Mouse (Mus musculus) spleen, adult 18-20 months (tissue): Measurements from ENCODE around the gene Slc16a14.

ENCODE experiments used
- DNase-seq, 2 experiments: peaks; one replicate each; pipeline ENCODE4 v3.0.0; 2022; ENCODE audit warnings: mixed read lengths in 2 of 2

Slc16a14 gene

GRCm38 (mm10) chr1:84910177-84910804, 24.6 kb downstream of the Slc16a14 start:
- DNase-seq, result no peak

- no peak for DNase-seq
Measured at GRCm38 (mm10) chr1:84904467-84904866, 30.5 kb downstream of the Slc16a14 start.

GRCm38 (mm10) chr1:84899156-84899555, 35.8 kb downstream of the Slc16a14 start:
- DNase-seq, result no peak

DNA sequence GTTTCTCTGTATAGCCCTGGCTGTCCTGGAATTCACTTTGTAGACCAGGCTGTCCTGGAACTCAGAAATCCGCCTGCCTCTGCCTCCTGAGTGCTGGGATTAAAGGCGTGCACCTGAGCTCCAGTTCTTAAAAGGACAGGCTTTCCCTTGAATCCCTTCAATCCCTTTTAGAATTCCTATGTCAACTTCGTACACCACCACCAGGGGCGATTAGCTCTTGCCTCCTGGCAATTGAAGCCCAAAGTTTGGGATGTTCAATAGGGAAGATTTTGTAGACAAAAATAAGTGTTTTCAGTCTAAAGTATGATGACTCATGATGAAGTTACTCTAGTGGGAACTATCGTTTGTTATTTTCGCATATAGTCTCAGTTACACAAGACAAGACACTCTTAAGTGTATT, 37.6 kb downstream of the Slc16a14 start:
- DNase-seq, result no peak

DNA sequence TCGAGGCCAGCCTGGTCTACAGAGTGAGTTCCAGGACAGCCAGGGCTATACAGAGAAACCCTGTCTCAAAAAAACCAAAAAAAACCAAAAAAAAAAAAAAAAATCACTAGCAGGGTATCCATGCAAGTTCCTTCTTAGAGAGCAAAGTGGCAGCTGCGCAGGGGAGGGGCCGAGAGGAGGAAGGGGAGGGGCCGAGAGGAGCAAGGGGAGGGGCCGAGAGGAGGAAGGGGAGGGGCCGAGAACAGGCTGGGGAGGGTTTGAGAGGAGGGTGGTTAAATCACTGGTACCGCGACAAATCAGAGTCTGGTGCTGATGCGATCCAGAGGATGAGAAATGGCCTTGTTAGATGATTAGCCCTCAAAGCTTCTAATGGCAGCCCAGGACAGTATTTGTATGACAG, 43.2 kb downstream of the Slc16a14 start:
- no peak for DNase-seq

- DNase-seq, result no peak
Measured at GRCm38 (mm10) chr1:84890503-84890902, 44.4 kb downstream of the Slc16a14 start.

GRCm38 (mm10) chr1:84890005-84890393, 44.9 kb downstream of the Slc16a14 start:
- no peak for DNase-seq

DNA sequence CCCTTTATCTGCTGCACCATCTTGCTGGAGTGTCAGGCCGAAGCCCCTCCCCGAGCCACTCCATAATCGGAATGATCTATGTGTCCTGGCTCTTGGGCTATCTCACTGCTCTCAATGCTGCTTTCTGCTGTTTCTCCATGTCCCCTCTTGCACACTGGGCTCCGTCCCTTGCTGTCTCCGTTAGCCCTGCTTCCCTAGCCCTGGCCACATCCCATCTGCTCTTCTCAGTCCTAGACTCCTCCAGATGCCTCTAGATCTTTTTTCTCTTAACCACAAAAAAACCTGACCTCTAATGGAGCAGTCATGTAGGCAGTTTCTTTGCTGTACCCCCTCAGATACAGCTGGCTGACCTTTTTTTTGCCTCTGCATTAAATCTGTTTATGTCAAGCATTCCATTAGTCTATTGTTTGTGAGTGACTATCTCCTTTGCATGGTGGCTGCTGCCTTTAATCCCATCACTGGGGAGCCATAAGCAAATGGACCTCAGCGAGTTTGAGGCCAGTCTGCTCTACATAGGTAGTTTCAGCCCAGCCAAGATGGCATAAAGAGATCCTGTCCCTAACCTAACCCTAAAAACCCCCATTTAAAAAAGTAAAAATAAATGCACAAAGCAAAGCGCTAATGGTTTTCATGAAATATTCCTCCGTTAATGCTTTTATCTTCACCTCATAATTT, 45.5 kb downstream of the Slc16a14 start:
- no peak for DNase-seq

DNA sequence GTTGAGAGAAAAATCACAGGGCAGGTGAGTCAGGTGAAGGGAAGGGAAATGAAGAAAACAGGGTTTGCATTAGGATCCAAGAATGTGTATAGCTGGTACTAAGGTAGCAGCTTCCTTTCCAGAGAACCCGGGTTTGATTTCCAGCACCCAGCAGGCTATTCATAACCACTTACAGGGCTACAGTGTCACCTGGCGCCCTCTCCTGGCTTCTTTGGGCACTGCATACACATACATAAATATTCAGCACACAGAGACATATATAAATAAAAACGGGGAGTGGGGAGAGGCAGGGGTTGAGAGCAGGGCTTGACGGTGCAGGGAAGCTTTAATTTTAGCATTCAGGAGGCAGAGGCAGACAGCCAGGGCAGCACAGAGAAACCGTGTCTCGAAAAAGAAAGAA, 49.0 kb downstream of the Slc16a14 start:
- DNase-seq, result no peak

- no peak for DNase-seq
Measured at GRCm38 (mm10) chr1:84885174-84885573, 49.8 kb downstream of the Slc16a14 start.

DNA sequence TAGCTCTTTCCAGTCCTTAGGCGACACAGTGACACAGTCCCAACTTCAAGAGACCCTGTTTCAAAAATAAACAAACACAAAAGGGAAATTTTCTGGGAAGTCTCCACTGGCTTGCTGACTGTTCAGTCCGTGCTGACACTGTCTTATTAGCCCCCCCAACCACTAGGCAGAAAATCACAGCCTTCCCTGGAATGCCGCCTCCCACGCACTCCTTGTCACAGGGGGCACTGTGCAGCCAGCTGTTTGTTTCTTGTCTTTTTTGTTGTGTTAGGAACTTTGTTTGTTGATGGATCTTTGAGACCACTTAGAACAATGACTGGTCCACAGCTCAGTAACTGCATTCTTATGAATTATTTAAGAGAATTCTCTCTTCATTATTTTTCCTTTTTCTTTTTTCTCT, 51.0 kb downstream of the Slc16a14 start:
- no peak for DNase-seq

- no peak for DNase-seq
Measured at GRCm38 (mm10) chr1:84882937-84883336, 52.0 kb downstream of the Slc16a14 start.

DNA sequence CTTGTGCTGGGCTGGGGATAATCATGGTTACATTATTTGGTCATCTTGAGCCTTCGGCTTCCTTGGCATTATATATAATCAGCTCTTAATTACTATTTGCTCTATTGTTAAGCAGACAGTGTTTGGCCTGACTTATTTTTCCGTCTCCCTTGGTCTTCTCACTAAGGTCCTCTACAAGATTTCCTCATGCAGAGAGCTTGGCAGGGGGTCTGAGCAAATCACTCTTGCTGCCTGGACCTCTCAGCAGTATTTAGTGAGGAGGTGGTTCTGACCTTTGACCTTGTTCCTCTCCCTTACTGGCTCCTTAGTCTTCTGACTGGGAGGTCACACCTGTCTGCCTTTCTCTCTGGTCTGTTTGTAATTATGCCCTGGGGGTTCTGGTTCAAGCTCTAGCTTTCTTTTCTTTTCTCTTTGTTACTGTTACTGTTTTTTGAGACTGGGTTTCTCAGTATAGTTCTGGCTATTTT, 52.8 kb downstream of the Slc16a14 start:
- DNase-seq, result no peak

DNA sequence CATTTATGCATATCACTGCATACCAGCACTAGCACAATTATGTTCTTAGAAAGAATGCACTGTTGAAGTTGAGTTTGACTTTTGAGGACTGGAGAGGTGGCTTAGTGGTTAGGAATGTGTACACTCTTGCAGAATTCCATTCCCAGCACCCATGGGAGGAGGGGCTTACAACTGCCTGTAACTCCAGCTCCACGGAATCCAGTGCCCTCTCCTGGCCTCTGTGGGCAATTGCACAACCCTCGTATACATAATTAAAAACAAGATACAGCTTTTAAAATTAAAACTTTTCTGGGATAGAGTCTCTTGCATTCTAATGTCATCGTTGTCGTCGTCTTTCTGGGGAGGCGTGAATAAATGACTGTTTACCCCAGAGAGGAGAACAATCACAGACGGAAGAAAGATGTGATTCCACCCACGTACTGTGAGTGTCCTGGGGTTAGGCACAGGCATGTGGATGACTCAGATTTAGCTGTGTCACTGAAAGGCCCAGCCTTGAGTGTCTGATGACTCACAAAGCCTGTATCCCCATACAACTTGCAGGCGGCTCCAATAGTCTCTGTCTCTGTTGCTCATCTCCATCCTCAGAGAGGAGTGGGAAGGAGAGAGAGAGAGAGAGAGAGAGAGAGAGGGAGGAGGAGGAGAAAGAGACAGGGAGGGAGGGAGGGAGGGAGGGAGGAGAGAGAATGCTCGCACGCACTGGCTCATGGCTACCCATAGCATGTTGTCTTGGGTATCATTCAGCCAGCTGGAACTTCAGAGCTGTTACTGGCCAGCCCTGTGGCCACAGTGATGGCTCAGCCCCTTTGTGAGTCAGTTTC, 53.5 kb downstream of the Slc16a14 start:
- DNase-seq, result no peak

DNA sequence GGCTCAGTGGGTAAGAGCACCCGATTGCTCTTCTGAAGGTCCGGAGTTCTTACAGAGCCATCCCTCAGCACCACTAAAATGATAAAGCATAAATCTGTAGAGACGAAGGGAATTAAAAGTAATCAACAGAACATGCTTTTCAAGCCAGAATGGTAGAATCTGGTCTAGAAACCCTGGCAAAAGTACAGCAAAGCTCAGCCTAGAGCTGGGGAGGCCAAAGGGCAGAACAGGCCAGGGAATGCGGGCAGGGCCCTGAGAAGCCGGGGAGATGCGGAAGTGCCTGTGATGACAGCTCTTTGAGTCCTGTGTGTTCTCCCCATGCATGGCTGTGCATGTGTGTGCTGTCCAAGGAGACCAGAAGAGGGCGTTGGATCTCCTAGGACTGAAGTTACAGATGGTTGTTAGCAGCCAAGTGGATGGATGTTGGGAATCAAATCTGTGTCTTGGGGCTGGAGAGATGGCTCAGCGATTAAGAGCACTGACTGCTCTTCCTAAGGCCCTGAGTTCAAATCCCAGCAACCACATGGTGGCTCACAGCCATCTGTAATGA, 55.3 kb downstream of the Slc16a14 start:
- no peak for DNase-seq

DNA sequence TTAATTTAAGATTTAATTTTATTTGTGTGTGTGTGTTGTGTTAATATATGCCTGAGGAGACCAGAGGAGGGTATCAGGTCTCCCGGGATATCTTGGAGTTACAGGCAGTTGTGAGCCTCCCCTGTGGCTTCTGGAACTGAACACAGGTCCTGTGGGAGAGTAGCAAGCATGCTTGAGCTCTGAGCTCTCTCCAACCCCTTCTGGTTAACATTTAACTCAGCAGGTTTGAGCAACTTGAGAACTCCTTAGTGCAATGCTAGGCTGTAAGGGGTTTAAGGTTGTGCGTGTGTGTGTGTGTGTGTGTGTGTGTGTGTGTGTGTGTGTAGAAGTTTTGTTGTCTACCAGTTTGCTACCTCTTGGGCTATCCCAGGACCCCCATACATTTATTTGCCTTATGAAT, 57.3 kb downstream of the Slc16a14 start:
- no peak for DNase-seq

DNA sequence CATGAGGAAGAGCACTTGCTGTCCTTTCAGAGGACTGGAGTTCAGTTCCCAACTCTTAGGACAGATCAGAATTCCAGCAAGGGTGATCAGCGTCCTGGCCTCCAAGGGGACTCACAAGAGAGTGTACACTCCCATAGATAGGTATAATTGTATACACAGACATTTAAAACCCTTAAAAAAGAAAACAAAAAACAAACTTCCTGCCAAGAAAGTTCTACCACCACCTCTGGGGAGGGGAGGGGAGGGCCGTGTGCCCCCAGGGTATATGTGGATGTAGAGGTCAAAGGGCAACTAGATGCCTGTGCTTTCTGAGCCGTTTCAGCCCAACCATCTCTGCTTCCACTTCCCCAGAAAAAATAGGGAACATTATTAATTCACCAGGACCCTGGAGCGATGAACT, 62.0 kb downstream of the Slc16a14 start:
- no peak for DNase-seq

GRCm38 (mm10) chr1:84872105-84872504, 62.8 kb downstream of the Slc16a14 start:
- DNase-seq, result no peak

GRCm38 (mm10) chr1:84871131-84871530, 63.8 kb downstream of the Slc16a14 start:
- no peak for DNase-seq

DNA sequence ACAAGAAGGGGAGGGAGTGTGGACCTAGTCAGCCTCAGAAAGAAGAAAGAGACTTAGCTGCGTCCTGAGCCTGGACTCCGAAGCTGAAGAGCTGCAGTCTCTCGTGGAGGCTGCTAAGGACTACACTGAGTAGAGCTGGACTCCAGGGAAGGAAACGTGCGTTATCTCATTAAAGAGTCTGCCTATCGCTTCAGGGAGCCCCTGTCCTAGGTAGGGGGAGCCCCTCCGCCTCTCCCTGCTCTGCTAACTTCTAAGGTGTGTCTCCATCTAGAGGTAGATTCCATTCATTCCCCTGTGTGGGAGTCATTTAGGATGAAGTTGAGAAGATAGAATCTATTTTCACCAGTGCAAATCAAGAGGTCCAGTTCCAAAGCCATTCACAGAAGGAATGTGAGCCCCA, 65.4 kb downstream of the Slc16a14 start:
- no peak for DNase-seq

DNA sequence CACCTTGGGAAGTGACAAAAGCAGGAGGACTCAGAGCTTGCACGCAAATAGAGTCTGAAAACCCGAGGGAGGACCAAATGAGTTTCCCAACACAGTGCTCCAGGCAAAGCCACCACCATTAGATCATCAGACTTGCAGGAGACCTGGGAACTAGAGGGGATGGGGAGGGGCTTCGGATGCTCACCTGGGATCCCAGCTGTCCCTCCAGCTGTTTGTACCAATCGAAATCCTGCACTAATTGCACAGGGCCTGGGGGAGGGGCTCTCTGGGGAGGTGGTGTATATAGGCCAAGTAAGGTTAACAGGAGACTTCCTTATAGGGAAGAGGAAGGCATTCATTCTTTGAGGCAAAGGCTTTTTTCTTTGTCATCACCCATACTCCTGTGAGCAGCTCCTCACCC, 66.1 kb downstream of the Slc16a14 start:
- no peak for DNase-seq

DNA sequence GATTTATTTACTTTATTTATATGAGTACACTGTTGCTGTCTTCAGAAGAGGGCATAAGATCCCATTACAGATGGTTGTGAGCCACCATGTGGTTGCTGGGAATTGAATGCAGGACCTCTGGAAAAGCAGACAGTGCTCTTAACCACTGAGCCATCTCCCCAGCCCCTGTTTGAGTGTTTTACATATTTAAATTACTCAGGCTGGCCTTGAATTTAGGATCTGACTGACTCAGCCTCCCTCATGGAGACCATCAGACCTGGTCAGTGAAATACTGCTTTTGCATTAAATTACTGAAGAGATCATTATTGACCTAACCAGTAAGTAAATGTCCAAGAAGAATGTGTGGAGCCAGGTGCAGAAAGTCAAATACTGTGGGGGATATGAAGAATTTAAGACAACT, 66.6 kb downstream of the Slc16a14 start:
- DNase-seq, result no peak

- DNase-seq, result no peak
Measured at GRCm38 (mm10) chr1:84866706-84867230, 68.2 kb downstream of the Slc16a14 start.
